Mouse (Mus musculus) small intestine, adult 2 months (tissue): ENCODE measurements around the gene Nol11.

ENCODE experiments used
- CTCF ChIP-seq: fragments of 200-500 bp; IDR thresholded peaks from 2 replicates; pipeline ENCODE4 v1.5.1; 2012; ENCODE audit warnings: low read depth, mild to moderate bottlenecking, control low read depth, inconsistent platforms, low read length, moderate library complexity, mixed read lengths; ENCODE audit not compliant: insufficient replicate concordance, insufficient read length; ENCODE audit errors: extremely low read depth
- POLR2A ChIP-seq: fragments of 200-500 bp; IDR thresholded peaks from 2 replicates; pipeline ENCODE4 v1.6.1; 2012; ENCODE audit warnings: low read depth, mild to moderate bottlenecking, control low read depth, inconsistent platforms, low read length, moderate library complexity

GRCm38 (mm10) chr11:107183777-107184176 is 5.4 kb downstream of the Nol11 start:
- TF ChIP-seq CTCF, result no peak
- no peak for TF ChIP-seq POLR2A
